Mouse (Mus musculus) lung, embryonic 16.5 days (tissue): ENCODE measurements around the gene Dpp6. TPM values are rescaled to one million over a fixed set of nuclear protein-coding genes. Genes with fewer than 3 reads are reported as not detected.

ENCODE experiments used
- ATAC-seq: fragments of 200-750 bp; cut with Nextera tagmentation; 2 replicates; pipeline ENCODE4 v1.8.0; 2017; ENCODE audit warnings: low read depth, mild to moderate bottlenecking, moderate library complexity
- H3K27ac ChIP-seq: fragments of 300-500 bp; sonication (generic); 2 replicates; pipeline ENCODE4 v1.5.1; 2014; ENCODE audit warnings: mild to moderate bottlenecking, control low read depth, low read length
- H3K27me3 ChIP-seq: fragments of 300-500 bp; sonication (generic); 2 replicates; pipeline ENCODE4 v1.6.1; 2014; ENCODE audit warnings: low read depth, low read length, mixed read lengths; ENCODE audit not compliant: control insufficient read depth, insufficient read depth
- H3K36me3 ChIP-seq: fragments of 300-500 bp; sonication (generic); 2 replicates; pipeline ENCODE4 v1.6.1; 2014; ENCODE audit warnings: low read length; ENCODE audit not compliant: control insufficient read depth, insufficient read depth
- H3K4me1 ChIP-seq: fragments of 300-500 bp; sonication (generic); replicated peaks from 2 replicates; pipeline ENCODE4 v1.6.1; 2014; ENCODE audit warnings: low read length, mixed read lengths; ENCODE audit not compliant: control insufficient read depth, insufficient read depth
- H3K4me2 ChIP-seq: fragments of 300-500 bp; sonication (generic); 2 replicates; pipeline ENCODE4 v1.6.1; 2014; ENCODE audit warnings: low read depth, low read length, control low read depth
- H3K4me3 ChIP-seq: fragments of 300-500 bp; sonication (generic); 2 replicates; pipeline ENCODE4 v1.5.1; 2014; ENCODE audit warnings: mild to moderate bottlenecking, low read length, control low read depth
- H3K9ac ChIP-seq: fragments of 300-500 bp; sonication (generic); 2 replicates; pipeline ENCODE4 v1.6.1; 2014; ENCODE audit warnings: low read length, control low read depth
- H3K9me3 ChIP-seq: fragments of 300-500 bp; sonication (generic); 2 replicates; pipeline ENCODE4 v1.6.1; 2016; ENCODE audit warnings: low read length; ENCODE audit not compliant: control insufficient read depth
- WGBS: fragments of 180-500 bp; shearing (Covaris S2); extraction: QIAGEN DNeasy Blood & Tissue Kit; methylation state at CpG from one replicate; pipeline ENCODE4 v1.1.7; 2014; 5-methylcytosine and 5-hydroxymethylcytosine counted together
- polyA plus RNA-seq: library from polyadenylated mRNA; unstranded; fragments of >200 nt; fragmentation: Nextera tagmentation; extraction: Ambion mirVana; gene quantifications from 2 replicates; pipeline ENCODE4 v1.2.1, GENCODE M21; 2015

Dpp6 gene
- polyA plus RNA-seq, 1 experiment from 2014 or later: 0.26 TPM

DNA sequence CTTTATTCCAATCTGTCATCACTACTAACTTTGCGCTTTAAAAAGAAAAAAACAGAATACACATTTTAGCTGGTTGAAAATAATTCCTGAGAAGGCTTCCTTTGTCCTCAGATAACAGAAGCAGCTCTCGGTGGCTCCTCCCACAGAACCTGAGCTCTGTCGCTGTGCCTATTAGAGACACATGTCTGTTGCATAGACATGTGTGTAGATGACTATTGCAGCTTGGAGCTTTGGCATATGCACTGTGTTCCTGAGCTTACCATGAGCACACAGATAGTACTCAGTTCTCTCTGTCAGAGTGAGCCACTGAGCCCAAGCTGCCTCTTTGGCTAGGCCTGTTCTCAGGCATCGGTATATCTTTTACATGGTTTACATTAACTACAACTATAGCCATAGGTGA is 732.3 kb downstream of the Dpp6 start:
- no peaks in the 10 kb centered on the region for H3K36me3 ChIP-seq
- H3K4me3 ChIP-seq: no peak overlapping the region
- H3K9me3 ChIP-seq: no peaks in the 10 kb centered on the region
- H3K27ac ChIP-seq: no peak overlapping the region
- no peak overlapping the region for H3K9ac ChIP-seq
- no peaks in the 10 kb centered on the region for H3K27me3 ChIP-seq
- no peak for ATAC-seq
- H3K4me2 ChIP-seq: no peak overlapping the region
- WGBS: 72% methylated on average over 4 of the region's 4 CpGs
- no peaks in the 10 kb centered on the region for H3K4me1 ChIP-seq

DNA sequence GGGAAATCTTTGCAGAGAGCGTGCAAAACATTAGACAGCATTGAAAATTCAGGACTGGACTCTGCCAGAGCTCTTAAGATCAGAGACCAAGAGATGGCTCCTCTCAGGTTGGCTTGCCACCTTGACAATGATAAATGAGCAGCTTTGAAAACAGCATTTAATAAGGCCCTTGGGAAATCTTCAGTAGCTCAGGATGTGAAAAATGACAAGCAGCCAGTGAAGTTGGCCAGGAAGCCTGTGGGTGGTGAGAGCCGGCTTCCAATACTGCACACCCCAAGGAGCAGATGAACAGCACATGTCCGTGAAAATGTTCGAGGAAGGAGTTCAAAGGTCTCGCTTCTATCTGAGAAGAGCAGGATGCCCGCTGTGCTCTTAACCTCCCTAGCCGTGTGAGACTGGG is 748.7 kb downstream of the Dpp6 start:
- Histone ChIP-seq H3K36me3 (no peaks in the 10 kb centered on the region), H3K4me2 (no peak overlapping the region), H3K27me3 (no peaks in the 10 kb centered on the region), H3K4me3 (no peak overlapping the region), H3K9me3 (no peaks in the 10 kb centered on the region), H3K9ac (no peak overlapping the region), H3K4me1 (no peaks in the 10 kb centered on the region), H3K27ac (no peak overlapping the region)
- ATAC-seq: no peak
- 55% methylated on average over 7 of the region's 7 CpGs for WGBS

DNA sequence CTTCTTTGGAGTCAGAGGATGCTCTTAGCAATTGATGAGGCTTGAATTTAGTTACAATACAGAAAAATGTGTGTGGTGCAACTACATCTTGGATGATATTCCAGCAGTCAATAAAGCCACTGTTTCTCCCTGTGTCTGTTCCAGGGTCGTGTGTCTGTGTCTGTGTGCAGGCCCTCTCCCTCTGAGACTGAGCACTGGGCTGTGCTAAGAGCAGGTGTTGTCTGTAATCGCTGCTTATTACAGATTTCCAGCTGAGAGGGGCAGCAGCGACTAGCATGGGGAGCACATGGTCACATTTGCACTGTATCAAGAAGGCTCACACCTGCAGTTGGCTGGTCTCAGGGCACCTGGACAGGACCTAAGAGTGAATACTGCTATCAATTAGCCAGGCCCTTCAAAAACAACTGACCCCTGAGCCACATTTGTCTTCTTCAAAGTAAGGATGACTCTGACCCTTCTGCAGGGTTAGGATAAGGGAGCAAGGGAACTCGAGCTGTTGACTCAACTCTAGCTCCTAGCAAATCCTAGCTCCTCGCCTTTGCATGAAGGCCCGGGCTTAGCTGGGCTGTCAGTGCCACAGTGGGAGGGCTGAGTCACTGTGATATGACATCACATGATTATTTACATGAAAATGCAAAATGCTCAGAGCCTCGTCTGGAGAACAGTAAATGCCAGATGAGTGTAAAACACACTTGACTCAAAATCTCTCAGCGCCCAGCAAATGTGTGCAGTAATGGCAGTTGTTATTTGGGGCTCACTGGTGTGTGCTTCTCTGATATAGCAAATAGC is 771.2 kb downstream of the Dpp6 start:
- Histone ChIP-seq H3K9me3 (no peaks in the 10 kb centered on the region), H3K27ac (no peak overlapping the region), H3K4me2 (no peak overlapping the region), H3K4me1 (no peaks in the 10 kb centered on the region), H3K36me3 (no peaks in the 10 kb centered on the region), H3K27me3 (no peaks in the 10 kb centered on the region), H3K9ac (no peak overlapping the region), H3K4me3 (no peak overlapping the region)
- WGBS: 46% methylated on average over 8 of the region's 8 CpGs
- ATAC-seq: no peak

DNA sequence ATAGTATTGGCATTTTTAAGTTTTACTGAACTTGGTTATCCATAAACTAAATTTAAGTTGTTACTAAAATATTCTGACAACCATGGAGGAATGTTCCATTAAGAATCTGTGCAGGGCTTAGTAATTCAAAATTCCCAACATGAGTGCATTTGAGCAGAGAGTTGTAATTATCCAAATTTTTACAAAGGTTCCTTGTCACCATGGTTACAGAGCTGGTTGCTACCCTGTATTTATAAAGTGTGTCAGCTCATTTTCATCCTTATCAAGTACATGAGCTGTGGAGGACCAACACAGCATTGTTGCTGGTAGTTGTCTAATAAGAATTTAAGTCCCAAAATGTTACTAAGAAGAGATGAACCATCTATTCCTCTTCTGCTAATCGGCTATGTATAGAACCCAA is 787.1 kb downstream of the Dpp6 start:
- whole genome bisulfite sequencing: 72% methylated on average over 1 of the region's 1 CpGs
- H3K4me1 ChIP-seq: no peaks in the 10 kb centered on the region

DNA sequence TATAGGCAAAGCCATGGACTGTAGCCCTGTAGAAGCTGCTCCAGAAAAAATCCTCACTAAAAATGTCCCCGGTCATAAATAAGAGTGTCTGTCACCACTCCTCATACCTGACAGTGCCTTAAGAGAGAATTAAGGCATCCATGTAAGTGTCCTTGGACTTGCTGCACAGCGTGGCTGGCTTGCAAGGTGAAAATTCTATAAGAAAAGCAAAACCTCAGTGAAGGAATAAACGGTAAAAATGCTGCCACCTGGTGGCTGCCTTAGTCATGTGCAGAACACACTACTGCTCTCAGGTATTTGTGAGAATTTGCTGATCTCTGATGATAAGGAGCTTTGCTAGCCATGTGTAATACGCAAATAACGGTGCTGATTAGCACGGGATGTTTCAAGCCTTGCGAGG is 798.8 kb downstream of the Dpp6 start:
- ATAC-seq: no peak
- Histone ChIP-seq H3K4me2 (no peak overlapping the region), H3K36me3 (no peaks in the 10 kb centered on the region), H3K4me1 (no peaks in the 10 kb centered on the region), H3K27me3 (no peaks in the 10 kb centered on the region), H3K4me3 (no peak overlapping the region), H3K27ac (no peak overlapping the region), H3K9me3 (no peaks in the 10 kb centered on the region), H3K9ac (no peak overlapping the region)
- WGBS: 28% methylated on average over 7 of the region's 7 CpGs

More for the DNA sequence above, 787.1 kb downstream of the Dpp6 start:
- no peaks in the 10 kb centered on the region for H3K9me3 ChIP-seq
- H3K4me2 ChIP-seq: no peak overlapping the region
- H3K27me3 ChIP-seq: no peaks in the 10 kb centered on the region
- no peaks in the 10 kb centered on the region for H3K36me3 ChIP-seq
- no peak overlapping the region for H3K4me3 ChIP-seq
- no peak overlapping the region for H3K9ac ChIP-seq
- H3K27ac ChIP-seq: no peak overlapping the region
- ATAC-seq: no peak

DNA sequence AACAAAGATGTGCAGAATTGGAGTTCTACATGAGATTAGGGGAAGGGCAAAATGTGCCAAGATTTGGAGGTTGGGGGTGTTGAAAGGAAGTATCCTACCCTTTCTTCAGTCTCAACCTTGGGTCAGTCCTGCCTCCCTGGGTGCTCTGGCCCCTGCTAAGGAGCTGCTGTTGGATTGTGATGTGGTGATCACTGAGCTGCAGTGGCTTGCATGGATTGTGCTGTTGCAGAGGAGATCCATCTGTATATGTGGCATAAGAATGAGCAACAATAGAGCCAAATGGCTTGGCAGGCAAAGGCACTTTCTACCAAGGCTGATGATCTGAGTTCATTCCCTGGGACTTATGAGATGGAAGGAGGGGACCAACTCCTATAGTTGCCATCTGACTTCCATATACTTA is 804.8 kb downstream of the Dpp6 start:
- Histone ChIP-seq H3K27me3 (no peaks in the 10 kb centered on the region), H3K9me3 (no peaks in the 10 kb centered on the region), H3K4me3 (no peak overlapping the region), H3K9ac (no peak overlapping the region), H3K36me3 (no peaks in the 10 kb centered on the region), H3K27ac (no peak overlapping the region), H3K4me2 (no peak overlapping the region), H3K4me1 (no peaks in the 10 kb centered on the region)
- no peak for ATAC-seq

DNA sequence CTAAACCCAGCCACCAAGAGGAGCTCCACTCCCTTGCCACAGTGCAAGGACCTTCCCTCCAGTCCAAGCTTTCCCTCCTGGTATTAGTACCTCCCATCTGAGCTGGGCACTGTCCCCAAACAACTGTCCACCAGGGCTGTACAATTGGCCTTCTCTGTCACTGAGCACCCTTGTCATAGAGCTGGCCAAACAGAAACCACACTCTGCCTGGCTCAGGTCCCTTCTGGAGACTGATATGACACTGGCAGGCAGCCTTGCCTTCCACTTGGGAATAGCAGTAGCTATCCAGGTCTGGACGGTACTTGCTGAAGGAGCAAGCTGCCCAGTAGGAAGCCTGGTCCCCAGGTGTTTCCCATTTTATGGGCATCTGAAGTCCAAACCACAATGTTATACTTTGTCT is 806.9 kb downstream of the Dpp6 start:
- H3K9me3 ChIP-seq: no peaks in the 10 kb centered on the region
- H3K27ac ChIP-seq: no peak overlapping the region
- 56% methylated on average over 1 of the region's 1 CpGs for WGBS
- no peak overlapping the region for H3K4me2 ChIP-seq
- no peak overlapping the region for H3K4me3 ChIP-seq
- ATAC-seq: no peak
- H3K9ac ChIP-seq: no peak overlapping the region
- H3K27me3 ChIP-seq: no peaks in the 10 kb centered on the region
- no peaks in the 10 kb centered on the region for H3K4me1 ChIP-seq
- no peaks in the 10 kb centered on the region for H3K36me3 ChIP-seq

DNA sequence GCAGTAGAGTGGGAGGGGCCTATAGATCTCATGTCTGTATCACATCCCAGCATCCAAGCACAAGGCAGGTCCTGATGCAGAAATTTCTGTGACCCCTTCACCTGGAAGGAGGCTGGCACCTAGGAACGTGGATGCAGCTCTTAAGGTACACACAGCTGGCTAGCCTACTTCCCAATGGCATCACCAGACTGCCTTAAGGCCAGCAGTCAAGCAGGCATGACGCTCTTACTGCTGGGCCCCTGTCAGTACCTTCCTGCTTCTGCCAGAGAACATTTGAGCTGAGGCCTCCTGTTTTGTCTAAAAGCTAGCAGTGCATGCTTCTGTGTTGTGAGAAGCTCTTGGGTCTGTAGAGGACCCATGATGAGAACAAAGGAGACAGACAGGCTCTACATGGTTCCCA is 815.1 kb downstream of the Dpp6 start:
- Histone ChIP-seq H3K27ac (no peak overlapping the region), H3K9ac (no peak overlapping the region), H3K4me1 (no peaks in the 10 kb centered on the region), H3K36me3 (no peaks in the 10 kb centered on the region), H3K27me3 (no peaks in the 10 kb centered on the region), H3K4me3 (no peak overlapping the region), H3K4me2 (no peak overlapping the region), H3K9me3 (no peaks in the 10 kb centered on the region)
- 63% methylated on average over 2 of the region's 2 CpGs for WGBS
- ATAC-seq: no peak

DNA sequence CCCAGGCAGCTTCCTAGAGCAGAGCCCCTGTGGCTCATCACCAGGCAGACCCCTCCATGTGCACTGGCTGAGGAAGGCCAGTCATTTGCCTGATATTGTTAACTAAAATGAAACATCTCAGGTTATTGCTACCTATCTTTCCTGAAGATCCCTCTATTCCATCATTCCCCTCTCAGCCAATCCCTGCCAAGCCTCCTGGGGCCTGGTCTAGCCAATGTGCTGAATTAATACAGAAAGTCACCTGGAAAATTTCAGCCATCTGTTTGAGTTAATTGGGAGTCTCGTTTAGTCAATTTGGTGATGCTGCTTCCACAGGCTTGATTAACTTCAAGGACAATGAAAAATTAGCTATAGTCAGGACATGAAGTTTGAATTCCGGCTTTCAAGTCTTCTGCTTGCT is 818.9 kb downstream of the Dpp6 start:
- Histone ChIP-seq H3K27ac (no peak overlapping the region), H3K27me3 (no peaks in the 10 kb centered on the region), H3K9me3 (no peaks in the 10 kb centered on the region), H3K4me1 (no peaks in the 10 kb centered on the region), H3K36me3 (no peaks in the 10 kb centered on the region), H3K9ac (no peak overlapping the region), H3K4me3 (no peak overlapping the region), H3K4me2 (no peak overlapping the region)
- no peak for ATAC-seq
- 65% methylated on average over 2 of the region's 2 CpGs for WGBS

DNA sequence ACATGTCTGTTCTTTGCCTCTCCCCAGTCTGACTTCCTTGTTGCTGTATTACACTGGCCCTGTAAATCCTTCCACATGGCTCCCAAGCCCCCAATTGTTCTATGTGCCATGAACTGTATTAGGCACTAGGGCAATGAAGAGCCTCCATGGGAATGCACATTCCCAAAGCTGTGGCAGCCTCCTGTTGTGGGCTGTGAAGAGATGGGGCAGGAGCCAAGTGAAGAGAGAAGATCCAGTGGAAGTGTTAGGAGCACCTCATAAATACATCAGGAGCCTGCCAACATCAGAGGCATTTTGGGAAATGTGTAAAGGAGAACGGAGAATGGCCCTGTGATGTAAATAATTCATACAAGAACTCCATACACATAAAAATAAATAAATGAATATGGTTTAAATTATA is 824.9 kb downstream of the Dpp6 start:
- Histone ChIP-seq H3K4me3 (no peak overlapping the region), H3K9ac (no peak overlapping the region), H3K9me3 (no peaks in the 10 kb centered on the region), H3K36me3 (no peaks in the 10 kb centered on the region), H3K27ac (no peak overlapping the region), H3K4me2 (no peak overlapping the region), H3K27me3 (no peaks in the 10 kb centered on the region), H3K4me1 (no peaks in the 10 kb centered on the region)
- no peak for ATAC-seq
- WGBS: 67% methylated on average over 1 of the region's 1 CpGs
